Mouse (Mus musculus): ENCODE data around the gene Gm1673. TPM values are rescaled to one million over a fixed set of nuclear protein-coding genes. Genes with fewer than 3 reads are reported as not detected.
A peak's percentile ranks its signal among the peaks of the same experiment; 100 is the strongest.
"Not testable (repeated sequence)": the region's sequence is repeated elsewhere in the genome, so short reads cannot be mapped to it uniquely, and the experiment has no call there.

Gene Gm1673
- not detected in 2 replicates for polyA plus RNA-seq (2012; ENCODE audit: insufficient read depth, insufficient read length, low replicate concordance, missing spikeins)

DNA sequence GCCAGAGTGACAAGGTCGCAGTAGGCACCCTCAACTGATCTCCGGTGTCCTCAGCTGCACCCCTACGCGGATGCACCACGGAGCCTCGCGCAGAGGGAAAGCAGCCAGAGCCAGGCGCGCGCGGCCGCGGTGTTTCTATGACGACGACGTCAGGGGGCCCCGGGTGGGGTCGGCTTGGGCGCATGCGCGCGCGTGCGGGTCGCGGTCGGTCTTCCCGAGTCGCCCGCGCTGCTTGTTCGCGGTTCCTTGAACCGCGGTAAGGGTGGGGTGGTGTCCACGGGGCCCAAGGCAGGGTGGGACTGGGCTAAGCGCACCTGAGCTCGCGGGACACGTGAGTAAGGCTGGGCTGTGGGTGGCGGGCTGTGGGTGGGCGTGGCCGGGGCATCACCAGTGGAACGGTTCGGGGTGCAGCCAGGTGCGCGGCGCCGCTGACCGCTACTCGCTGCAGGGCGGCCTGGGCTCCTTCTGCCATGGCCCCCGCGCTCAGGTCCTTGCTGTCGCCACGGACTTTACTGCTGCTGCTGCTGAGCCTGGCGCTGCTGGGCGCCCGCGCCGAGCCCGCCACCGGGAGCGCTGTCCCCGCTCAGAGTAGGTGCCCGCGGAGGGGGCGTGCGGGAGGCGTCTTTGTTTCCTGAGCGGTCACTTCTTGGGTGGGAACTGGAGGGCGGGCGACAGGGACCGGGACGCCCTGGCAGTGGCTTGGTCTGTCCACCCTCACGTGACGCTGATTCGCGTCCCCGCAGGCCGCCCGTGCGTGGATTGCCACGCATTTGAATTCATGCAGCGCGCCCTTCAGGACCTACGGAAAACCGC lies at the start of gene Gm1673:
TSS of gene Gm1673 (plus strand) at position 125 of the 813 bp plus-strand sequence.
- Histone ChIP-seq H3K27ac (ENCODE audit: insufficient read depth, low read depth, low read length) (peak within 1 kb of the TSS; percentile 99), H3K4me1 (ENCODE audit: control insufficient read depth, insufficient read depth, low read length) (peaks cover 16% of the 10 kb centered on the region), H3K4me3 (ENCODE audit: insufficient read depth, low read depth, low read length) (peak within 1 kb of the TSS; percentile 71)
- under 1% methylated on average over 88 of the region's 88 CpGs for WGBS
- peak; percentile 68 for TF ChIP-seq CTCF (IDR thresholded peaks at IDR 0.05; ENCODE audit: insufficient read depth, low read depth, low read length)
- TF ChIP-seq POLR2A (IDR thresholded peaks at IDR 0.05; ENCODE audit: insufficient read depth, low read depth, low read length): peak; percentile 85; the same call in 1 of the 2 replicates

GRCm38 (mm10) chr5:33934081-33934480 lies 49.2 kb upstream of the Gm1673 start:
- Histone ChIP-seq H3K4me1 (ENCODE audit: control insufficient read depth, insufficient read depth, low read length) (no peaks in the 10 kb centered on the region), H3K4me3 (ENCODE audit: insufficient read depth, low read depth, low read length) (no peak overlapping the region), H3K27ac (ENCODE audit: insufficient read depth, low read depth, low read length) (no peak overlapping the region)
- TF ChIP-seq POLR2A (IDR thresholded peaks at IDR 0.05; ENCODE audit: insufficient read depth, low read depth, low read length) (no peak), CTCF (IDR thresholded peaks at IDR 0.05; ENCODE audit: insufficient read depth, low read depth, low read length) (no peak)
- 88% methylated on average over 2 of the region's 2 CpGs for WGBS

DNA sequence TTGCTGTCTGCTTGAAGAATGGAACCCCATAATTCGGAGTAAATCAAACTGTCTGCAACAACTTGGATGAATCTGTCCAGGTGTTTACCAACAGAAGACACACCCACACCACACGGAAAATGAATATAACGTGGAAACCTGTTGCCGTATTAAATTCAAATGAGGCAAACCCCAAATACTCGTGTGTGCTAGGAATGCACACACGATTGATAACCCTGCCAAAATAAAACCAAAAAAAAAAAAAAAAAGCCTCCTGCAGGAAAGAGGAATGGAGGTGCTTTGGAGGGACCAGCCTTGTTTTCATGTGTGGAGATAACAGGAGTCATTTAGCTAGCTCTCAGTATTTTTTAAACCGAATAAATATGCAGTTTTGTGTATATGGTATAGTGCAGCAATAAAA lies 48.4 kb upstream of the Gm1673 start:
- TF ChIP-seq CTCF (IDR thresholded peaks at IDR 0.05; ENCODE audit: insufficient read depth, low read depth, low read length) (no peak), POLR2A (IDR thresholded peaks at IDR 0.05; ENCODE audit: insufficient read depth, low read depth, low read length) (no peak)
- Histone ChIP-seq H3K4me1 (ENCODE audit: control insufficient read depth, insufficient read depth, low read length) (no peaks in the 10 kb centered on the region), H3K27ac (ENCODE audit: insufficient read depth, low read depth, low read length) (no peak overlapping the region), H3K4me3 (ENCODE audit: insufficient read depth, low read depth, low read length) (no peak overlapping the region)
- WGBS: 65% methylated on average over 7 of the region's 7 CpGs

GRCm38 (mm10) chr5:33935700-33936111 lies 47.5 kb upstream of the Gm1673 start:
- Histone ChIP-seq H3K4me3 (ENCODE audit: insufficient read depth, low read depth, low read length) (peak overlapping the region; percentile 62), H3K4me1 (ENCODE audit: control insufficient read depth, insufficient read depth, low read length) (no peaks in the 10 kb centered on the region), H3K27ac (ENCODE audit: insufficient read depth, low read depth, low read length) (peak overlapping the region; percentile 68)
- under 1% methylated on average over 39 of the region's 39 CpGs for WGBS
- TF ChIP-seq CTCF (IDR thresholded peaks at IDR 0.05; ENCODE audit: insufficient read depth, low read depth, low read length): no peak
- no peak for TF ChIP-seq POLR2A (IDR thresholded peaks at IDR 0.05; ENCODE audit: insufficient read depth, low read depth, low read length)

GRCm38 (mm10) chr5:33936120-33936707 lies 47.0 kb upstream of the Gm1673 start, which contains the start of gene Nelfa:
Gene Nelfa, minus strand, starts transcription at chr5:33936413.
- Histone ChIP-seq H3K4me1 (ENCODE audit: control insufficient read depth, insufficient read depth, low read length) (no peaks in the 10 kb centered on the region), H3K4me3 (ENCODE audit: insufficient read depth, low read depth, low read length) (peak within 1 kb of the TSS; percentile 75), H3K27ac (ENCODE audit: insufficient read depth, low read depth, low read length) (peak within 1 kb of the TSS; percentile 68)
- TF ChIP-seq POLR2A (IDR thresholded peaks at IDR 0.05; ENCODE audit: insufficient read depth, low read depth, low read length) (peak; percentile 67; the same call in 1 of the 2 replicates), CTCF (IDR thresholded peaks at IDR 0.05; ENCODE audit: insufficient read depth, low read depth, low read length) (0 out of 2 replicates have a peak, but pooled peaks have one; percentile 10)
- under 1% methylated on average over 60 of the region's 61 CpGs for WGBS

DNA sequence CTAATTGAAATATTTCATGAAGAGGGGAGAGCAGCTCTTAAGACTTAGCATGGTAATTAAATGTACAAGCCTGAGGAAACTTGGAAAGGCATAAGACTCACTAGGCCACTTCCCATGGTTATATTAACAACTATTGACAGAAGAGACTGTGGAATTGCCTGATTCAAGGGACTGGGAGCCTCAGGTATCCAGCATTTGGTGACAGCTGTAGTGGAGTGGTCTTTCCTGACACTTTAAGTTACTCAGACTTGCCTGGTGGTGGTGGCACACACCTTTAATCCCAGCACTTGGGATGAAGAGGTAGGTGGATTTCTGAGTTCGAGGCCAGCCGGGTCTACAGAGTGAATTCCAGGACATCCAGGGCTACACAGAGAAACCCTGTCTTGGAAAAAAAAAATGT lies 46.0 kb upstream of the Gm1673 start:
- TF ChIP-seq POLR2A (IDR thresholded peaks at IDR 0.05; ENCODE audit: insufficient read depth, low read depth, low read length): no peak
- no peak for TF ChIP-seq CTCF (IDR thresholded peaks at IDR 0.05; ENCODE audit: insufficient read depth, low read depth, low read length)
- WGBS: 100% methylated on average over 2 of the region's 2 CpGs
- no peaks in the 10 kb centered on the region for H3K4me1 ChIP-seq (ENCODE audit: control insufficient read depth, insufficient read depth, low read length)
- no peak overlapping the region for H3K27ac ChIP-seq (ENCODE audit: insufficient read depth, low read depth, low read length)
- no peak overlapping the region for H3K4me3 ChIP-seq (ENCODE audit: insufficient read depth, low read depth, low read length)

DNA sequence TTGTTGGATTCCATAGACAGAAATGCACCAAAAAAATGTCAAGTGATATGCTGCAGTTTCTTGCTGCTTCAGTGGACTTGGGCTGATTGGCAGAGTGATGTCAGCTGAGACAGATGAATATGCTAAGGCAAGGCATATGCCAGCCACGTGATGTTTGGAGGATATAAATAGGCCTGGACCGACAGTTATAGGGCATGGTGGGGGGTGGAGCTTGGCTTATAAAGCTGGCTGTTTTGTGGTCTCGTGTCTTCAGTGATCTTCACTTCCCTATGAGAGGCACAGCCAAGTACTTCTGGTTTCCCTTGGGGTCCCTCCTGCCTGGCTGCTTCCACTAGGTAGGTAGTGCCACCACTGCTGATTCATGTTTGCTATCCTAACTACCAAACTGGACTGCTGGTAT lies 44.8 kb upstream of the Gm1673 start:
- WGBS: 85% methylated on average over 3 of the region's 3 CpGs

GRCm38 (mm10) chr5:33947035-33947434 lies 36.2 kb upstream of the Gm1673 start:
- not testable (repeated sequence) for H3K4me3 ChIP-seq (ENCODE audit: insufficient read depth, low read depth, low read length); H3K4me1 ChIP-seq (ENCODE audit: control insufficient read depth, insufficient read depth, low read length); H3K27ac ChIP-seq (ENCODE audit: insufficient read depth, low read depth, low read length)
- WGBS: 89% methylated on average over 16 of the region's 16 CpGs

More for the DNA sequence above, 44.8 kb upstream of the Gm1673 start:
- H3K4me1 ChIP-seq (ENCODE audit: control insufficient read depth, insufficient read depth, low read length): no peaks in the 10 kb centered on the region
- H3K27ac ChIP-seq (ENCODE audit: insufficient read depth, low read depth, low read length): no peak overlapping the region
- no peak for TF ChIP-seq CTCF (IDR thresholded peaks at IDR 0.05; ENCODE audit: insufficient read depth, low read depth, low read length)
- no peak for TF ChIP-seq POLR2A (IDR thresholded peaks at IDR 0.05; ENCODE audit: insufficient read depth, low read depth, low read length)
- H3K4me3 ChIP-seq (ENCODE audit: insufficient read depth, low read depth, low read length): no peak overlapping the region

GRCm38 (mm10) chr5:33948314-33948713 lies 34.9 kb upstream of the Gm1673 start:
- WGBS: 79% methylated on average over 4 of the region's 4 CpGs
- H3K27ac ChIP-seq (ENCODE audit: insufficient read depth, low read depth, low read length): no peak overlapping the region
- TF ChIP-seq POLR2A (IDR thresholded peaks at IDR 0.05; ENCODE audit: insufficient read depth, low read depth, low read length): no peak
- no peak for TF ChIP-seq CTCF (IDR thresholded peaks at IDR 0.05; ENCODE audit: insufficient read depth, low read depth, low read length)
- H3K4me1 ChIP-seq (ENCODE audit: control insufficient read depth, insufficient read depth, low read length): no peaks in the 10 kb centered on the region
- H3K4me3 ChIP-seq (ENCODE audit: insufficient read depth, low read depth, low read length): no peak overlapping the region

All from olfactory bulb, adult 2 months (tissue).